ENCODE assay signal across 9 mouse cellular contexts in the genomic region with DNA sequence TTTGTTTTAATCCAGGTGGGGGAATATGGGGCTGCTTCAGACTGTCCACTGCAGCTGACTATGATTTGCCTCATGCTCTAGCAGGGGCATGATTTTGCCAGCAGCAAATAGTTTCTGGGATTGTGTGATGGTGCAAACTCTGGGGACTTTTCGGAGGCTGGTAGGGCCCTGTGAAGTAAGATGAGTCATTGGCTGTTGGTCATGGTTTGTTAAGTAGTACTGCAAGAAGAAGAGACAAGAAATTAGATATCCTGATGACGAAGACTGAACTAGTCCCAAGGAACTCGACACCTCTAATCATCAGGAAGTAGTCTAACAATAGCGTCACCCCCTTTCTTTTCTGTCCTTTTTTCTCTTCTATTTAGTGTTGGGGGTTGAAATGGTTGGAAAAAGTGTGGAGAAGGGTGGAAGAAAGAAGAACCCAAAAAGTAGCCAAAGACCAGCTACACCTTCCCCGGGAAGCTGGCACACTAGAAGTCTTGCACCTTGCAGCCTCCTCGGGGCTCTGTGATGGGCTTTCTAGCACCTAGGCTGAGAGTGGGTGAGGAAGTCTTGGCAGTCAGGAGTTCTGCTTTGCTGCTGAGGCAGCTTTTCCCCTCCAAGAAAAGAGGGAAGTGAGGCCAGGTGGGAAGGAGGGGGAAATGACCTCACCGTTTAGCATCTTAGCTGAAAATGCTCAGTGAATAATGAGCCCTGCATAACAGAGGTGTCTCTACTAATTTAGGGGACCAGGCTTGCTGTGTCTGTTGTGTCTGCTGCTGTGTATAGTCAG. TPM values are rescaled to one million over a fixed set of nuclear protein-coding genes. Genes with fewer than 3 reads are reported as not detected.
DNase-seq lines count a peak whose midpoint lies in the region; ATAC-seq and TF ChIP-seq lines count a peak whose summit lies in the region.
"Had no signal": no experiment of that assay in that cellular context is flagged by ENCODE, and none has a peak within 500 bp of the region (broad histone marks: within the 10 kb centered on the region; RNA-seq: fewer than 3 reads in every experiment).

No protein-coding gene starts in this region.

- no peak for DNase-seq in lung, postnatal 25 days (ENCODE audit: low spot score)
- DNase-seq in ES-E14 (ENCODE audit: low read depth, low spot score): no peak
- no peak for DNase-seq in adrenal gland, postnatal 36 days
- DNase-seq: cerebellum, adult 8-10 months had no signal

- H3K36me3 ChIP-seq in lung, embryonic 15.5 days: no peaks in the 10 kb centered on the region
- no peaks in the 10 kb centered on the region for H3K36me3 ChIP-seq in ES-E14 (ENCODE audit: control insufficient read depth, insufficient read depth, low read length, poor library complexity, severe bottlenecking)

- 71% methylated on average over 7 of the region's 7 CpGs for WGBS in lung, embryonic 15.5 days

- no peak for TF ChIP-seq CTCF in cortical plate, adult 2 months (IDR thresholded peaks at IDR 0.05; ENCODE audit: extremely low read depth, insufficient read depth, low read length)

- H3K9ac ChIP-seq in lung, embryonic 15.5 days: no peak overlapping the region
- H3K9ac ChIP-seq in ES-E14 (ENCODE audit: insufficient read depth, low read depth, low read length, poor library complexity, severe bottlenecking): no peak overlapping the region
- H3K9ac ChIP-seq: heart, embryonic 12.5 days had no signal

- in situ Hi-C loops in ES-E14 (cut with MboI; ENCODE audit: low sequenced_read_pairs in 2 of 2, unreplicated experiment in 2 of 2): no loop called here

- ATAC-seq in lung, embryonic 15.5 days (ENCODE audit: borderline replicate concordance, extremely low read depth, low FRiP score, low TSS enrichment): no peak
- peak; percentile 24 for ATAC-seq in megakaryocyte progenitor cell, adult 5-6 weeks (replicated peaks; ENCODE audit: poor library complexity)
- ATAC-seq in erythroid progenitor cell, adult 5-6 weeks (replicated peaks; ENCODE audit: low FRiP score, poor library complexity, severe bottlenecking): no peak

- no peak for TF ChIP-seq POLR2A in cortical plate, adult 2 months (IDR thresholded peaks at IDR 0.05; ENCODE audit: extremely low read depth, insufficient read depth, low read length)

- 0 out of 2 replicates have a peak overlapping the region, but pooled peaks have one; percentile 6 for H3K27ac ChIP-seq in lung, embryonic 15.5 days
- peak overlapping the region; percentile 24; the same call in 1 of the 2 replicates for H3K27ac ChIP-seq in ES-E14 (ENCODE audit: insufficient read depth, low read depth, low read length, poor library complexity, severe bottlenecking)
- 0 out of 2 replicates have a peak overlapping the region, but pooled peaks have one; percentile 9 for H3K27ac ChIP-seq in cortical plate, adult 2 months (ENCODE audit: insufficient read depth, low read length)

- H3K4me3 ChIP-seq in lung, embryonic 15.5 days: no peak overlapping the region
- no peak overlapping the region for H3K4me3 ChIP-seq in ES-E14 (ENCODE audit: insufficient read depth in 1 of 2, low read depth in 1 of 2, low read length in 2 of 2, poor library complexity in 1 of 2, severe bottlenecking in 1 of 2)
- H3K4me3 ChIP-seq in cortical plate, adult 2 months (ENCODE audit: insufficient read depth, low read length): no peak overlapping the region
- H3K4me3 ChIP-seq: heart, embryonic 12.5 days had no signal

- H3K27me3 ChIP-seq in lung, embryonic 15.5 days: no peaks in the 10 kb centered on the region
- H3K27me3 ChIP-seq: heart, embryonic 12.5 days had no signal

- H3K4me1 ChIP-seq in lung, embryonic 15.5 days: peaks cover 51% of the 10 kb centered on the region
- H3K4me1 ChIP-seq in ES-E14 (ENCODE audit: control insufficient read depth in 2 of 2, insufficient read depth in 2 of 2, low read length in 2 of 2, poor library complexity in 1 of 2): peaks cover 0 to 45% of the 10 kb centered on the region in 2 experiments; a peak in 3 of 4 replicates
- H3K4me1 ChIP-seq in cortical plate, adult 2 months (ENCODE audit: control insufficient read depth, insufficient read depth, low read length): peaks cover 25% of the 10 kb centered on the region

- no peak overlapping the region for H3K4me2 ChIP-seq in lung, embryonic 15.5 days
- H3K4me2 ChIP-seq: heart, embryonic 12.5 days had no signal

- no peaks in the 10 kb centered on the region for H3K9me3 ChIP-seq in lung, embryonic 15.5 days
- H3K9me3 ChIP-seq in ES-E14 (ENCODE audit: control insufficient read depth, insufficient read depth, low read depth, low read length): no peaks in the 10 kb centered on the region
- H3K9me3 ChIP-seq: heart, embryonic 12.5 days had no signal

TF ChIP-seq in ES-E14, 5 proteins besides CTCF, POLR2A, EP300 and RAD21:
- no peak for TF ChIP-seq MAFK (IDR thresholded peaks at IDR 0.05; ENCODE audit: insufficient read depth, low read depth, low read length)
- TF ChIP-seq ZNF384 (IDR thresholded peaks at IDR 0.05; ENCODE audit: low read depth, low read length): no peak
- TF ChIP-seq ZC3H11A (IDR thresholded peaks at IDR 0.05; ENCODE audit: borderline replicate concordance, low read depth, low read length): no peak
- TF ChIP-seq HCFC1 (IDR thresholded peaks at IDR 0.05; ENCODE audit: borderline replicate concordance, insufficient read depth, low read length): no peak
- TF ChIP-seq CHD2 (IDR thresholded peaks at IDR 0.05; ENCODE audit: low read depth, low read length): no peak

RNA-seq across cellular contexts. Expression of a gene that starts 24.6 kb away (rescaled TPM):
- polyA plus RNA-seq in lung, embryonic 15.5 days (2015; fragmentation: Nextera tagmentation; extraction: Ambion mirVana): 151 TPM in 2 replicates
- 79.9 and 82.2 TPM in 2 replicates for total RNA-seq in ES-E14 (2012; rRNA removed)
- polyA plus RNA-seq in cortical plate, adult 2 months (2012; rRNA removed): 100 and 103 TPM in 2 replicates
- total RNA-seq in megakaryocyte progenitor cell, adult 5-6 weeks (2015): 98.7 and 112 TPM in 2 replicates
- 75.3 and 92.6 TPM in 2 replicates for total RNA-seq in megakaryocyte progenitor cell, adult 5-6 weeks (2017)
- 59.8 and 67.1 TPM in 2 replicates for total RNA-seq in erythroid progenitor cell, adult 5-6 weeks (2015; ENCODE audit: low replicate concordance)
- total RNA-seq in erythroid progenitor cell, adult 5-6 weeks (2017; ENCODE audit: low replicate concordance): 32.8 and 34.5 TPM in 2 replicates
- 10 to 100 TPM; 61.3 to 64.7 TPM for total RNA-seq in adrenal gland, postnatal 36 days (2021)

RNA-seq across cellular contexts. Expression of a gene that starts 27.0 kb away (rescaled TPM):
- 3.6 and 4.2 TPM in 2 replicates for polyA plus RNA-seq in lung, embryonic 15.5 days (2015; fragmentation: Nextera tagmentation; extraction: Ambion mirVana)
- total RNA-seq in ES-E14 (2012; rRNA removed): 13.6 and 24.1 TPM in 2 replicates
- 10.0 and 10.7 TPM in 2 replicates for polyA plus RNA-seq in cortical plate, adult 2 months (2012; rRNA removed)
- total RNA-seq in megakaryocyte progenitor cell, adult 5-6 weeks (2015): 20.1 and 24.1 TPM in 2 replicates
- 10.3 and 19.3 TPM in 2 replicates for total RNA-seq in megakaryocyte progenitor cell, adult 5-6 weeks (2017)
- total RNA-seq in erythroid progenitor cell, adult 5-6 weeks (2015; ENCODE audit: low replicate concordance): 9.4 and 16.3 TPM in 2 replicates
- 1.4 and 10.1 TPM in 2 replicates for total RNA-seq in erythroid progenitor cell, adult 5-6 weeks (2017; ENCODE audit: low replicate concordance)
- 1 to 10 TPM; 7.2 to 8.1 TPM for total RNA-seq in adrenal gland, postnatal 36 days (2021)

RNA-seq across cellular contexts. Expression of a gene that starts 56.7 kb away (rescaled TPM):
- 51.2 and 55.6 TPM in 2 replicates for polyA plus RNA-seq in lung, embryonic 15.5 days (2015; fragmentation: Nextera tagmentation; extraction: Ambion mirVana)
- 65.5 and 83.8 TPM in 2 replicates for total RNA-seq in ES-E14 (2012; rRNA removed)
- polyA plus RNA-seq in cortical plate, adult 2 months (2012; rRNA removed): 2.5 and 3.7 TPM in 2 replicates
- 2.0 and 4.3 TPM in 2 replicates for total RNA-seq in megakaryocyte progenitor cell, adult 5-6 weeks (2015)
- total RNA-seq in megakaryocyte progenitor cell, adult 5-6 weeks (2017): 1.9 and 2.2 TPM in 2 replicates
- total RNA-seq in erythroid progenitor cell, adult 5-6 weeks (2015; ENCODE audit: low replicate concordance): 2.2 TPM in 1 of 2 replicates, not detected in the other
- total RNA-seq in erythroid progenitor cell, adult 5-6 weeks (2017; ENCODE audit: low replicate concordance): 1.3 TPM in 1 of 2 replicates, not detected in the other
- 10 to 100 TPM in 1 of 2 experiments, 1 to 10 TPM in 1; 9.0 to 15.4 TPM for total RNA-seq in adrenal gland, postnatal 36 days (2021)
